Mouse (Mus musculus) forebrain, embryonic 11.5 days (tissue): ENCODE data around the gene Etv1. TPM values are rescaled to one million over a fixed set of nuclear protein-coding genes. Genes with fewer than 3 reads are reported as not detected.

Source experiments
- ATAC-seq: fragments of 200-750 bp; cut with Nextera tagmentation; replicated peaks from 2 replicates; pipeline ENCODE4 v1.8.0; 2017; ENCODE audit warnings: moderate TSS enrichment; ENCODE audit not compliant: low FRiP score
- DNase-seq: peaks from one replicate; pipeline ENCODE4 v3.0.0-alpha.2; 2017; ENCODE audit warnings: low spot score
- H3K27ac ChIP-seq: fragments of 300-500 bp; sonication (generic); 2 replicates; pipeline ENCODE4 v1.5.1; 2014; ENCODE audit warnings: low read depth, low read length
- H3K27me3 ChIP-seq: fragments of 300-500 bp; sonication (generic); 2 replicates; pipeline ENCODE4 v1.6.1; 2014; ENCODE audit warnings: mild to moderate bottlenecking, low read length, mixed read lengths; ENCODE audit not compliant: control insufficient read depth, insufficient read depth
- H3K36me3 ChIP-seq: fragments of 300-500 bp; sonication (generic); 2 replicates; pipeline ENCODE4 v1.6.1; 2014; ENCODE audit warnings: mild to moderate bottlenecking, low read length, moderate library complexity, mixed read lengths; ENCODE audit not compliant: control insufficient read depth, insufficient read depth
- H3K4me1 ChIP-seq: fragments of 300-500 bp; sonication (generic); replicated peaks from 2 replicates; pipeline ENCODE4 v1.6.1; 2014; ENCODE audit warnings: low read length, mixed read lengths; ENCODE audit not compliant: control insufficient read depth, insufficient read depth
- H3K4me2 ChIP-seq: fragments of 300-500 bp; sonication (generic); 2 replicates; pipeline ENCODE4 v1.6.1; 2014; ENCODE audit warnings: low read depth, mild to moderate bottlenecking, low read length, moderate library complexity, mixed read lengths; ENCODE audit not compliant: severe bottlenecking
- H3K4me3 ChIP-seq: fragments of 300-500 bp; sonication (generic); 2 replicates; pipeline ENCODE4 v1.5.1; 2014; ENCODE audit warnings: low read depth, low read length
- H3K9ac ChIP-seq: fragments of 300-500 bp; sonication (generic); 2 replicates; pipeline ENCODE4 v1.6.1; 2014; ENCODE audit warnings: low read length
- H3K9me3 ChIP-seq: fragments of 300-500 bp; sonication (generic); 2 replicates; pipeline ENCODE4 v1.6.1; 2016; ENCODE audit warnings: low read length, mixed read lengths; ENCODE audit not compliant: control insufficient read depth
- WGBS: fragments of 180-500 bp; shearing (Covaris S2); extraction: QIAGEN DNeasy Blood & Tissue Kit; methylation state at CpG from one replicate; pipeline ENCODE4 v1.1.7; 2014; 5-methylcytosine and 5-hydroxymethylcytosine counted together
- polyA plus RNA-seq: library from polyadenylated mRNA; unstranded; fragments of >200 nt; fragmentation: Nextera tagmentation; extraction: Ambion mirVana; gene quantifications from 2 replicates; pipeline ENCODE4 v1.2.1, GENCODE M21; 2014

Gene Etv1
- polyA plus RNA-seq, 1 experiment from 2014 or later, result 25.7 TPM

DNA sequence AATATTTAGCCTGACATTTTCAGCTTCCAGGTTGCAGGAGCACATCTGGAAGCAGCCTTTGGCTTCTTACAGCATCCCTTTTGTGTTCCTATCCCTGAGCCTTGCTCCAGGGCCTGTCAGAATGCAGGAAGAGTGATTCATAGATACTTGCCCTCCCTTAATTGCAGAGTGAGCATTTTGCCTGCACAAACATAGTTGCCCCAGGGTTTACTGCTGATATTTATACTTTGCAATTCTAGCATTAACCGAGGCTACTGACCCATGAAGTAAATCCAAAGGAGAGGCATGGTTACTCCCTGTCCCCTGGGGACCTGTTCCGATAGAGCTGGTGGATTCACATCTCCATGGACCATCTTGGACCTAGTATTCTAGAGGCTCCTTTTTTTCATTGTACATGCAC lies 14.5 kb downstream of the Etv1 start:
- DNase-seq (no peak), ATAC-seq (no peak)
- H3K9ac ChIP-seq, result no peak overlapping the region
- H3K4me3 ChIP-seq, result no peak overlapping the region
- no peak overlapping the region for H3K4me2 ChIP-seq
- no peak overlapping the region for H3K27ac ChIP-seq
- H3K9me3 ChIP-seq, result no peaks in the 10 kb centered on the region
- WGBS, result 55% methylated on average over 2 of the region's 2 CpGs
- no peaks in the 10 kb centered on the region for H3K27me3 ChIP-seq
- no peaks in the 10 kb centered on the region for H3K4me1 ChIP-seq
- H3K36me3 ChIP-seq, result no peaks in the 10 kb centered on the region

DNA sequence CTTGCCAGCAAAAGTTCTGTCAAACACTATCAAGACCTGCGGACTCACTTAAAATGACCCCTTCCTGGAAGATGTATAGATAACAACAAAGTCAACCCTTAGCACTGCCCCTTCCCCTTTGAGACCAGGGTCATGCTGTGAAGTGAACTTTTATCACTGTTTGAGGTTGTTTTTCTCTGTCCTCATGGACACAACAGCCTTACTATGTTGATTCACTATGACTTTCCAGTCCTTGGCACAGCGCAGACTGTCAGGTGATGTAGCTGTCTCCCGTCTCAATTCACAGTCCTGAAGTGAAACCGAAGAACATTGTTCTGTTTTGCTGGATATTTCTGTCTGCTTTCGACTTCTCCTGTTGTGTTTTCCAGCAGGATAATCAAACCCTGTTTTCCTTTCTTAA lies 27.9 kb downstream of the Etv1 start:
- H3K9me3 ChIP-seq, result no peaks in the 10 kb centered on the region
- no peak overlapping the region for H3K4me2 ChIP-seq
- DNase-seq (no peak), ATAC-seq (no peak)
- no peak overlapping the region for H3K4me3 ChIP-seq
- H3K27ac ChIP-seq, result no peak overlapping the region
- no peaks in the 10 kb centered on the region for H3K27me3 ChIP-seq
- 77% methylated on average over 5 of the region's 5 CpGs for WGBS
- H3K36me3 ChIP-seq, result no peaks in the 10 kb centered on the region
- no peaks in the 10 kb centered on the region for H3K4me1 ChIP-seq
- no peak overlapping the region for H3K9ac ChIP-seq

DNA sequence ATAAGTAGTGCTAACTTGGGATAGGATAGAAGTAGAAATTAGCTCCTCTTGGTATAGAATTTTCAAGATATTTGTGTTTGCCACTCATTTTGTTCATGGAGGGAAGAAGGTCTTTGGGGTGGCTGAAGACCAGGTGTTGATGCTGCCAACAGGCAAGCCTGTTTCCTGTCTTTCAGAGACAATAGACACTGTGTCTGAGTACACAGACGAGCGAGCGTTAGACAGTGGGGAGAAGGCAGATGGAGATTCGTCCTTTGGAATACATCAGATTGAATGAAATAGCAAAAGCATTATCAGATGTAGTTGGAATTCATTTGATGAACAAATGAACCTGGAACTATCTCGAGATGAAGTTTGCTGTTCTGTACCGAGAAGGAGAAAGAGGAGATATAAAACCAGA lies 33.2 kb downstream of the Etv1 start:
- H3K9ac ChIP-seq, result no peak overlapping the region
- no peaks in the 10 kb centered on the region for H3K9me3 ChIP-seq
- 79% methylated on average over 6 of the region's 6 CpGs for WGBS
- no peak overlapping the region for H3K27ac ChIP-seq
- no peaks in the 10 kb centered on the region for H3K27me3 ChIP-seq
- peaks cover 2% of the 10 kb centered on the region; the same call in 1 of the 2 replicates for H3K4me1 ChIP-seq
- ATAC-seq (no peak), DNase-seq (no peak)
- no peak overlapping the region for H3K4me3 ChIP-seq
- H3K36me3 ChIP-seq, result no peaks in the 10 kb centered on the region
- no peak overlapping the region for H3K4me2 ChIP-seq

DNA sequence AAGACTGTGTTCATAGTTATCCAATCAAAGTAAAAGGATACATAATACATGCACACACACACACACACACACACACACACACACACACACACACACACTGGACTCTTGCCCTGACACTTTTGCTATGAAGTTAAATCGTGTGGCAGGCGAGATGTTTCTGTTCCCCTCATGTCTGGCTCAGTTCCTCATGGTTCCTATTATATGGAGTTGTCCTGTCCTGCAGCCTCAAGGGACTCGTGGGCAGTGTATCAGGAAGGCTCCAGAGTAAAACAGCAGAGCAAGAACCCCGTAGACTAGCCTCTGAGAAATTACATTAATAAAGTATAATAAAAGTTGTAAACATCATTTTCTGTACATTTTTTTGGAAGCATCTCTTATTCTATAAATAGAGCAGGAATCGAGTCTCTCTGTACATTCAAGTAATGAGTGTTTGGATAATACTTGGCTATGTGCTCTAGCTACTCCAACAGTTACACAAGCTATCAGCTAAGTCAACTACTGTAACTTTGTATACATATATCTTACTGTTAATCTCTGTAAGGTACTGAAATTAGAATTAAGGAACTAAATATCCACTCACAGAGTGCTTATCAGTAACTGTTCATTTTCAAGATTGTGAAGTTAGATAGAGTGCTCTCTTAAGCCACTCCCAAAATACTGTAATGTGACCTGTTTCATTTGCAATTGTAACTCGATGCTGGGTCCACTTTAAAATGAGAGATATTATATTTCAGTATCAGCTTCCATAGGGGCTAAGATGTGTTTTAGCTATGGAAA lies 35.0 kb downstream of the Etv1 start:
- Histone ChIP-seq H3K36me3 (no peaks in the 10 kb centered on the region), H3K27me3 (no peaks in the 10 kb centered on the region), H3K9ac (no peak overlapping the region), H3K4me2 (no peak overlapping the region), H3K4me1 (peaks cover 2% of the 10 kb centered on the region; the same call in 1 of the 2 replicates), H3K4me3 (no peak overlapping the region), H3K9me3 (no peaks in the 10 kb centered on the region), H3K27ac (no peak overlapping the region)
- DNase-seq (no peak), ATAC-seq (no peak)
- 86% methylated on average over 6 of the region's 6 CpGs for WGBS

DNA sequence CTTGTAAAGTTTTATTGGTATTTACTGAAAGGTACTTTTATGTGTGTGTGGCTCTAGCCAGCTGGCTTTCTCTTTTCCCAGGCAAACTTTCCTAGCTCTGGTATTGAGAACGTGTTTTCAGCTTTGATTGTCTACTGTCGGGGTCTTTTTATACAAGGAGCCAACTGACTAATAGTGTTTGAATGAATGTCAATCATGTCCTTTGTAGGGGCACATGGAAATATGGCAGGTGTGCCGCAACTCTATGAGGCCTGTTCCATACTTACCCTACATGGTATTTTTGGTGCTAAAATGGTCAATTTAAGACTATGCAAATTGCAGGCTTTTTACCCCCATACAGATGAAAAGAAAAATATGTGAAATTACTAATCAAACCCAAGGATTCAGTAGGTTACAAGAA lies 37.1 kb downstream of the Etv1 start:
- H3K4me3 ChIP-seq, result no peak overlapping the region
- H3K4me2 ChIP-seq, result no peak overlapping the region
- no peak overlapping the region for H3K9ac ChIP-seq
- H3K36me3 ChIP-seq, result no peaks in the 10 kb centered on the region
- DNase-seq, result no peak
- H3K27ac ChIP-seq, result no peak overlapping the region
- 43% methylated on average over 3 of the region's 3 CpGs for WGBS
- ATAC-seq, result no peak
- H3K4me1 ChIP-seq, result peaks cover 2% of the 10 kb centered on the region; the same call in 1 of the 2 replicates
- H3K27me3 ChIP-seq, result no peaks in the 10 kb centered on the region
- H3K9me3 ChIP-seq, result no peaks in the 10 kb centered on the region

DNA sequence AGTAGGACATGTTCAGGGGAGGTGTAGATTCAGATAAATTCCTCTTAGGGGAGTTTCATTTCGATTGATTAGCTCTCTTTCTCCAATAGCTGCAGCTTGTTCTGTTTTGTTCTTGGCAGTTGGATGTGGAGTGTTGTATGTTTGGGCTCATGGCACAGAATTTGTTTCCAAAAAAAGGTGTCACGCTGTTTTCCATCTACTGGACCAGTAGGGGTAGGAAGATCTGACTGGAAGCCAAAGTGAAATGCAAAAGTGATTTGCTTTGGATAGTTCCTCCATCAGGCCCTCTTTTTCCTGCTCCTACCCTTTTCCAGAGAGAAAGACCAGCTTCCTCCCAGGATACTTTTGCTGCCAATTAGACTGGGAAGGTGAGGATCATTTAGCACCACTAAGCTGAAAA lies 39.1 kb downstream of the Etv1 start:
- Histone ChIP-seq H3K4me3 (no peak overlapping the region), H3K27ac (no peak overlapping the region), H3K4me1 (peaks cover 2% of the 10 kb centered on the region; the same call in 1 of the 2 replicates), H3K4me2 (no peak overlapping the region), H3K9ac (no peak overlapping the region), H3K36me3 (no peaks in the 10 kb centered on the region), H3K27me3 (no peaks in the 10 kb centered on the region), H3K9me3 (no peaks in the 10 kb centered on the region)
- ATAC-seq (no peak), DNase-seq (no peak)
- 80% methylated on average over 2 of the region's 2 CpGs for WGBS

DNA sequence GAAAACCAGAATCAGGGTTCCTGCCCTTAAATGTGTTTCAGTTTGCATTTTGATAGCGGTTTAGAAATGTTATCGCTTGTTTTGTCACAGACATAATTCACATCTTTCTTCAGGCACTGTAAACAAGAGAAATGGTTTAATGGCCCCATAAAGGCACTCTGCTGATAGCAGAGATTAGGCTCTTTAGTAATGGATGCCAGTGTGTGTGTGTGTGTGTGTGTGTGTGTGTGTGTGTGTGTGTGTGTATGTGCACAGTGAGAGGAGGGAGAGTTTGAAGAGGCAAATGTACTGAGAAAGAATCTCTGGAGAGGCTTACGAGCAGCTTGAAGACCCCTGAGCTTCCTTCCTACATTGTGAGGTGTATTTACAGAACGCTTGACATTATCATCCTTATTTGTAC lies 41.5 kb downstream of the Etv1 start:
- Histone ChIP-seq H3K4me2 (no peak overlapping the region), H3K9ac (no peak overlapping the region), H3K36me3 (no peaks in the 10 kb centered on the region), H3K9me3 (no peaks in the 10 kb centered on the region), H3K4me3 (no peak overlapping the region), H3K27ac (no peak overlapping the region), H3K27me3 (no peaks in the 10 kb centered on the region), H3K4me1 (peaks cover 2% of the 10 kb centered on the region; the same call in 1 of the 2 replicates)
- 94% methylated on average over 4 of the region's 4 CpGs for WGBS
- DNase-seq (no peak), ATAC-seq (no peak)

DNA sequence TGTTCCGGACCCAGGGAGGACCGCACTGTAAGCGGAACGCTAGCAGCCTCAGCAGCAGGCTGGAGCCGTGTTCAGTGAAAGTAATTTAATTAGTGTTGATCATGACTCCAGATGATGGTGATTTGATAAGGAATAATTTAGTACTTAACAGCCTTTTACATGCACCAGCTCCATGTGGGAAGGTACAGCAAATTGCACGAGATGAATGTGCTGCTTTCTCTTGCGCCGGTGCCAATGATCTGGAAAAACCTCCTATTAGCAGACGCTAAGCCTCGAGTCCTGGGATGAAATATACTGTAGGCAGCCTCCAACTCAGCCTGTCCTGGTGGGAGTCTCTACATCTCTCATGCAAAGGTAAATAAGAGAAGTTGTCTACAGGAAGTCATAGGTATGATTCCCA lies 45.2 kb downstream of the Etv1 start:
- Histone ChIP-seq H3K9ac (no peak overlapping the region), H3K4me2 (no peak overlapping the region), H3K27ac (no peak overlapping the region), H3K4me3 (no peak overlapping the region), H3K4me1 (no peaks in the 10 kb centered on the region), H3K9me3 (no peaks in the 10 kb centered on the region), H3K27me3 (no peaks in the 10 kb centered on the region), H3K36me3 (no peaks in the 10 kb centered on the region)
- DNase-seq, result no peak
- 87% methylated on average over 10 of the region's 10 CpGs for WGBS
- ATAC-seq, result no peak

DNA sequence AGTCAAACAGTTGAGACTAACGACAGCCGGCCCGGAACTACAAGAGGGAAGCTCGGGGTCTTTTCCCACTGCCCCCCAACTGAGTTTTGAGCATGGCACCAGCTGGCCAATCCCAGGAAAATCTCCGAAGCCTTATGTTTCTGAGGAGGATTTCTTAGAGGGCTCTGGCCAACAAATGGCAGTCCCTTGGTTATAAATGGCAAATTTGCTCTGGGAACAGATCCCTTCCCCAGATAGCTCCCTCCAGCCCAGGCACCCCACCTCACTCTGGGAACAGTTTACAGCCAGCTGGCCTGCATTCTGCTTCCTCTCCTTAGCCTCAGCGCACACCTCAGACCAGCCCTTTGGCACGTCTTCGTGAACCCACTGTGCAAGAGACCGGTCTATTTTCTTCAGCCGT lies 53.8 kb downstream of the Etv1 start:
- H3K9me3 ChIP-seq, result no peaks in the 10 kb centered on the region
- H3K27ac ChIP-seq, result no peak overlapping the region
- DNase-seq (no peak), ATAC-seq (no peak)
- no peak overlapping the region for H3K4me3 ChIP-seq
- H3K4me2 ChIP-seq, result no peak overlapping the region
- H3K36me3 ChIP-seq, result no peaks in the 10 kb centered on the region
- WGBS, result 91% methylated on average over 10 of the region's 10 CpGs
- H3K4me1 ChIP-seq, result no peaks in the 10 kb centered on the region
- H3K9ac ChIP-seq, result no peak overlapping the region
- H3K27me3 ChIP-seq, result no peaks in the 10 kb centered on the region
